Mouse (Mus musculus): Measurements from ENCODE around the gene Tead1.

DNA sequence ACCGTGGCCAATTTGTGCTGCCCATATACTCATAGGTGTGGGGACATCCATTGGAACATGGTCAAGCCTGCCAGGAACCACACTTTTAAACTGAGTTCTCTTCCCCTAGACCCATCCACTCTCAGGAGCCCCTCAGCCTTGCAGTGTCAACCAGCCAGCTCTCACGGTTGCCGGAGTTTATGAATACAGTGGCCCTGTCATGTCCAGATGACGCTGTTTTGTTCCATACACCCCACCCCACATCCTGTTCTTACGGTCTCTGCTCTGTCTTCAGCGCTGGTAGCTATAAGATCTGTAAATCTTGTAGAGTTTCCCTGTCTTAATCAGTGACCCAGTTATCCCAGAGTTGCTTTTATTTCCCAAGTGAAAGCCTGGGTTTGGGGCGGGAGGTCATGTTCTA is 222.6 kb downstream of the Tead1 start:
- TF ChIP-seq POLR2A (IDR thresholded peaks at IDR 0.05; ENCODE audit: control insufficient read depth, low read depth, low read length) (no peak), CTCF (IDR thresholded peaks at IDR 0.05; ENCODE audit: control insufficient read depth, insufficient read depth, insufficient replicate concordance, low read depth, low read length) (no peak)

Data from testis, adult 2 months (tissue).